In genomic region chr9:48736361-48737209, GRCm38 (mm10) we compare ENCODE assay signal across 7 mouse cellular contexts.
A peak's percentile ranks its signal among the peaks of the same experiment; 100 is the strongest.
DNase-seq lines count a peak whose midpoint lies in the region; ATAC-seq and TF ChIP-seq lines count a peak whose summit lies in the region.

No protein-coding gene starts in this region.

- DNase-seq in kidney, adult 9 months = peak; percentile 32
- DNase-seq in lung, embryonic 14.5 days = peak; percentile 32
- peak; percentile 60 for DNase-seq in testis, postnatal 14 days (ENCODE audit: low spot score)
- no peak for DNase-seq in spleen, postnatal 4 days (ENCODE audit: low spot score in 2 of 2)

- peaks cover 21% of the 10 kb centered on the region; the same call in 1 of the 2 replicates for H3K27me3 ChIP-seq in kidney, embryonic 14.5 days (ENCODE audit: control insufficient read depth, insufficient read depth, low read length)
- H3K27me3 ChIP-seq in embryonic facial prominence, embryonic 15.5 days = peaks cover 21% of the 10 kb centered on the region
- H3K27me3 ChIP-seq in hindbrain, embryonic 13.5 days = peaks cover 4% of the 10 kb centered on the region; the same call in 1 of the 2 replicates
- peaks cover 23% of the 10 kb centered on the region for H3K27me3 ChIP-seq in lung, embryonic 14.5 days (ENCODE audit: insufficient read depth, low read length)

- H3K4me2 ChIP-seq in kidney, embryonic 14.5 days (replicated peaks; ENCODE audit: low read depth, low read length) = no peak overlapping the region; the same call in 1 of the 2 replicates
- H3K4me2 ChIP-seq in embryonic facial prominence, embryonic 15.5 days (replicated peaks) = peak overlapping the region; percentile 40
- H3K4me2 ChIP-seq in hindbrain, embryonic 13.5 days = peak overlapping the region; percentile 29
- H3K4me2 ChIP-seq in lung, embryonic 14.5 days = peak overlapping the region; percentile 43

- H3K9me3 ChIP-seq in kidney, embryonic 14.5 days (ENCODE audit: control insufficient read depth, low read length) = no peaks in the 10 kb centered on the region
- no peaks in the 10 kb centered on the region for H3K9me3 ChIP-seq in embryonic facial prominence, embryonic 15.5 days (replicated peaks)
- H3K9me3 ChIP-seq in hindbrain, embryonic 13.5 days = no peaks in the 10 kb centered on the region
- H3K9me3 ChIP-seq in lung, embryonic 14.5 days (ENCODE audit: low read depth, low read length) = no peaks in the 10 kb centered on the region

- no peak for ATAC-seq in kidney, embryonic 14.5 days (ENCODE audit: low FRiP score, low TSS enrichment)
- ATAC-seq in embryonic facial prominence, embryonic 15.5 days (ENCODE audit: insufficient number of reproducible peaks, low FRiP score, low TSS enrichment, low read depth) = no peak
- 0 out of 2 replicates have a peak, but pooled peaks have one; percentile 8 for ATAC-seq in hindbrain, embryonic 13.5 days (ENCODE audit: low FRiP score)
- no peak for ATAC-seq in lung, embryonic 14.5 days (ENCODE audit: insufficient read depth)

- peaks cover 37% of the 10 kb centered on the region for H3K4me1 ChIP-seq in kidney, embryonic 14.5 days (ENCODE audit: control insufficient read depth, insufficient read depth, low read length)
- peaks cover 81% of the 10 kb centered on the region for H3K4me1 ChIP-seq in embryonic facial prominence, embryonic 15.5 days
- peaks cover 97% of the 10 kb centered on the region for H3K4me1 ChIP-seq in hindbrain, embryonic 13.5 days (replicated peaks)
- peaks cover 30% of the 10 kb centered on the region for H3K4me1 ChIP-seq in lung, embryonic 14.5 days (ENCODE audit: insufficient read depth)

- no peaks in the 10 kb centered on the region for H3K36me3 ChIP-seq in kidney, embryonic 14.5 days (ENCODE audit: control insufficient read depth, insufficient read depth, low read length)
- H3K36me3 ChIP-seq in embryonic facial prominence, embryonic 15.5 days = no peaks in the 10 kb centered on the region
- H3K36me3 ChIP-seq in hindbrain, embryonic 13.5 days = no peaks in the 10 kb centered on the region
- H3K36me3 ChIP-seq in lung, embryonic 14.5 days (ENCODE audit: insufficient read depth) = no peaks in the 10 kb centered on the region

- TF ChIP-seq CTCF in lung, embryonic 14.5 days (IDR thresholded peaks at IDR 0.05; ENCODE audit: low read depth) = no peak

- no peak overlapping the region for H3K4me3 ChIP-seq in kidney, embryonic 14.5 days (ENCODE audit: low read length)
- peak overlapping the region; percentile 6; the same call in 1 of the 2 replicates for H3K4me3 ChIP-seq in embryonic facial prominence, embryonic 15.5 days (replicated peaks)
- no peak overlapping the region for H3K4me3 ChIP-seq in hindbrain, embryonic 13.5 days
- H3K4me3 ChIP-seq in lung, embryonic 14.5 days (ENCODE audit: low read depth, low read length) = no peak overlapping the region

- H3K27ac ChIP-seq in kidney, embryonic 14.5 days (ENCODE audit: low read depth, low read length) = no peak overlapping the region; the same call in 1 of the 2 replicates
- H3K27ac ChIP-seq in embryonic facial prominence, embryonic 15.5 days (replicated peaks) = peak overlapping the region; percentile 83
- H3K27ac ChIP-seq in hindbrain, embryonic 13.5 days = peak overlapping the region; percentile 83
- H3K27ac ChIP-seq in lung, embryonic 14.5 days (ENCODE audit: low read depth) = no peak overlapping the region

- no peak overlapping the region for H3K9ac ChIP-seq in kidney, embryonic 14.5 days (ENCODE audit: low read depth, low read length)
- no peak overlapping the region for H3K9ac ChIP-seq in embryonic facial prominence, embryonic 15.5 days
- H3K9ac ChIP-seq in hindbrain, embryonic 13.5 days = no peak overlapping the region
- no peak overlapping the region for H3K9ac ChIP-seq in lung, embryonic 14.5 days

- WGBS in kidney, embryonic 14.5 days = 56% methylated on average over 10 of the region's 10 CpGs
- WGBS in embryonic facial prominence, embryonic 15.5 days = 26% methylated on average over 10 of the region's 10 CpGs
- WGBS in hindbrain, embryonic 13.5 days = 28% methylated on average over 10 of the region's 10 CpGs
- 30% methylated on average over 10 of the region's 10 CpGs for WGBS in lung, embryonic 14.5 days

Comparison
In these comparisons a context has a peak if more than half of its experiments do, and no peak if none do; other contexts are left out.
1. DNase-seq: peak in kidney, adult 9 months (single experiment), lung, embryonic 14.5 days (single experiment) and testis, postnatal 14 days (single experiment); none in spleen, postnatal 4 days (0 of 2).
2. H3K27ac ChIP-seq: peak in embryonic facial prominence, embryonic 15.5 days (single experiment) and hindbrain, embryonic 13.5 days (single experiment); none in kidney, embryonic 14.5 days (single experiment) and lung, embryonic 14.5 days (single experiment).